Mouse (Mus musculus) thymus, postnatal 10 days (tissue): ENCODE data around the gene Ctdspl2.

Source experiments
- DNase-seq, 2 experiments: peaks; one replicate each; pipeline ENCODE4 v3.0.0; 2021; ENCODE audit warnings: low spot score in 2 of 2

Ctdspl2 gene

DNA sequence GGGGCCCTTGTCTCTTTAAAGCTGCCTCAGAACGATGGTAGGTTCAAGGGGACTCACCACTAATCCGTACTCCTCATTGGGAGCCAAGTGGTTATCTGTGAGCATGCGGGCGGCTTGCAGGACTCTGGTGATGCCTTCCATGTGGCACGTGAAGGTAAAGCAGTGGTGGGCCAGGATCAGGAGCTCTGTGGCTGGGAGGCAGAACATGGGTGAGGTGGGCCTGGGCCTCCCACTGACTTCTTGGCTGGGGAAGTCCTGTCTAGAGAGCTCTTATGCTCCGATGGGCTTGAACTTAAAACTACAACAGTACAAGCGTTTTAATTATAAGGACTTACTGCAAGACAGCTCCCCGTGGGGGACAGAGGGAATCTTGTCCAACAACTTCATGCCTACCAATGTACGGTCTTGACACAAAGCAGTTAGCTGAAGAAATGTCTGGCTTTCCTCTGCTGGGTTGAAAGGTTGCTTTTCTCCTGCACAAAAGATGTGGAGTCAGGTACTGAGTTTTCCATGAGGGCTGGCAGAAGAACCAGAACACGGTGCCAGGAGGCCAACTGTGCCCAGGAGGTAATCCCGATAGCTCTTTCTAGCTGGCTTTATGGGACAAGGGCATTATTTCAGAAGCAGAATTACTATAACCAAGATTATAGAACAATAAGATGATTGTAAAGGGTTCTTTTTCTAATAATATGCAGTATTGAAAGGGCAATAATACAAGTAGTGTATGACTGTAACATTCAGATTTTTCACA, 103.7 kb downstream of the Ctdspl2 start:
- DNase-seq: no peak
